Mouse (Mus musculus): ENCODE results near the gene Cep295nl. TPM values are rescaled to one million over a fixed set of nuclear protein-coding genes. Genes with fewer than 3 reads are reported as not detected.

Cep295nl gene
- polyA plus RNA-seq, 1 experiment from 2014 or later = 0.37 TPM

DNA sequence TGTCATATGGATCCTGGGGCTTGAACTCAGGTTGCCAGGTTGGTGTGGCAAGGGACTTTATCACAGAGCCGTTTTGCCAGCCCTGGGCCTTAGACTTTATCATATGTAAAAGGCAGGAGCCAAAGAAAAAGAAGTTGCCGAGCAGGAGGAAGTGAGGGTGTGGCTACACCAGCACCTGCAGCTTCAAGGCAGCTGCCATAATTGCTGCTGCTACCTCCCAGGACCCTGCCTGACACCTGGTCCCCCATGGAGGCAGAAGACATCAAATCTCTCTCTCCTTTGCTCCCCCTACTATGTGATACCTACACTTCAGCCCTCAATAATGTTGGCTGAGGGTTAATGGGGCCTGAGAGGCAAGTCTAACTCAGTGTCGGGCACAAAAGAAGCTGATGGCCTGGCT, 6.1 kb upstream of the Cep295nl start:
- Histone ChIP-seq H3K27me3 (ENCODE audit: control insufficient read depth, insufficient read depth, low read length) (no peaks in the 10 kb centered on the region), H3K27ac (ENCODE audit: low read depth, low read length) (no peak overlapping the region), H3K4me2 (replicated peaks; ENCODE audit: low read depth, low read length) (no peak overlapping the region), H3K4me1 (replicated peaks; ENCODE audit: control insufficient read depth, insufficient read depth, low read length) (no peaks in the 10 kb centered on the region), H3K36me3 (ENCODE audit: control insufficient read depth, insufficient read depth, low read length) (no peaks in the 10 kb centered on the region), H3K4me3 (ENCODE audit: low read depth, low read length) (no peak overlapping the region), H3K9me3 (ENCODE audit: control insufficient read depth, low read length) (no peaks in the 10 kb centered on the region), H3K9ac (ENCODE audit: low read depth, low read length) (no peak overlapping the region)
- WGBS = 81% methylated on average over 3 of the region's 3 CpGs
- DNase-seq (ENCODE audit: low spot score) (no peak), ATAC-seq (ENCODE audit: low FRiP score) (no peak)

DNA sequence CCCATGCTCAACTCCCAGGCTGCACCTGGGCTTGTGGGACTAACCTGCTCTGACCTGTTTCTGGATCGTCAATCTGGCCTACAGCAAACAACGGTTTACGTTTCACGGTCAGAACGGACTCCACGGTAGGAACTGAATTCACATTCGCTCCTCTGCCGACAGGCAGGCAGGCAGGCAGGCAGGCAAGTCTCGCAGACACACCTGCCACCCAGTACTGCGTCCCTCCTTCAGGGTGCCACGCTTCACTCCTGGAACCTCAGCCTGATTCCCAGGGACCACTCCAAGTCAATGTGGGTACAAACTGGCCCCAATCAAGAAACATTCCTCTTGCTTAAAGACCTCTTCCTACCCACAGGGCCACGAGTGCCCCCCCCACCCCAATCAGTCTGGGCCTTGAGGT, 5.6 kb upstream of the Cep295nl start:
- DNase-seq (ENCODE audit: low spot score) = no peak
- ATAC-seq (ENCODE audit: low FRiP score) = no peak
- no peak overlapping the region for H3K27ac ChIP-seq (ENCODE audit: low read depth, low read length)
- H3K4me1 ChIP-seq (replicated peaks; ENCODE audit: control insufficient read depth, insufficient read depth, low read length) = no peaks in the 10 kb centered on the region
- no peaks in the 10 kb centered on the region for H3K9me3 ChIP-seq (ENCODE audit: control insufficient read depth, low read length)
- no peaks in the 10 kb centered on the region for H3K36me3 ChIP-seq (ENCODE audit: control insufficient read depth, insufficient read depth, low read length)
- H3K4me3 ChIP-seq (ENCODE audit: low read depth, low read length) = no peak overlapping the region
- 90% methylated on average over 12 of the region's 12 CpGs for WGBS
- no peak overlapping the region for H3K9ac ChIP-seq (ENCODE audit: low read depth, low read length)
- no peaks in the 10 kb centered on the region for H3K27me3 ChIP-seq (ENCODE audit: control insufficient read depth, insufficient read depth, low read length)
- H3K4me2 ChIP-seq (replicated peaks; ENCODE audit: low read depth, low read length) = no peak overlapping the region

DNA sequence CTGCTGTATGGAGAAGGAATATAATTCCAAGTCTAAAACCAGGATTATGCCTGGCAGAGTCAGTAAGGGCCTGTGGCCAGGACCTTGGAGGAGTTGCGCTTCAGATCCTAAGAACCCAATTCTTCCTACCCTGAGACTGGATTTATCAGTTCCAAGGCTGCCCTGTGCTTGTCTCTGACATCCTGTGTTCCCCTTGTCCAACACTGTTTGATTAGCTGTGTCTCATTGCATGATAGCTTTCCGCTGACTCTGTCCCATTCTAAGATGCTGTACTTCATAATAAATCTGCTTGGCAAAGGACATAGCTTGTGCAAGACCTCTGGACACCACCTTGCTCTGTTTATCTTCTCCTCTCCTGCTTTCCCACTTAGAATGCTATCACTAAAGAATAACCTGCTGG, 5.1 kb upstream of the Cep295nl start:
- Histone ChIP-seq H3K4me3 (ENCODE audit: low read depth, low read length) (no peak overlapping the region), H3K4me2 (replicated peaks; ENCODE audit: low read depth, low read length) (no peak overlapping the region), H3K27me3 (ENCODE audit: control insufficient read depth, insufficient read depth, low read length) (no peaks in the 10 kb centered on the region), H3K9me3 (ENCODE audit: control insufficient read depth, low read length) (no peaks in the 10 kb centered on the region), H3K36me3 (ENCODE audit: control insufficient read depth, insufficient read depth, low read length) (no peaks in the 10 kb centered on the region), H3K9ac (ENCODE audit: low read depth, low read length) (no peak overlapping the region), H3K4me1 (replicated peaks; ENCODE audit: control insufficient read depth, insufficient read depth, low read length) (peaks cover under 1% of the 10 kb centered on the region), H3K27ac (ENCODE audit: low read depth, low read length) (no peak overlapping the region)
- ATAC-seq (ENCODE audit: low FRiP score) (no peak), DNase-seq (ENCODE audit: low spot score) (no peak)
- WGBS = 95% methylated on average over 2 of the region's 2 CpGs

GRCm38 (mm10) chr11:118346395-118347096, 4.2 kb upstream of the Cep295nl start:
- H3K4me2 ChIP-seq (replicated peaks; ENCODE audit: low read depth, low read length) = no peak overlapping the region
- WGBS = 93% methylated on average over 8 of the region's 8 CpGs
- H3K4me3 ChIP-seq (ENCODE audit: low read depth, low read length) = no peak overlapping the region
- peaks cover 6% of the 10 kb centered on the region for H3K4me1 ChIP-seq (replicated peaks; ENCODE audit: control insufficient read depth, insufficient read depth, low read length)
- no peak overlapping the region for H3K9ac ChIP-seq (ENCODE audit: low read depth, low read length)
- H3K36me3 ChIP-seq (ENCODE audit: control insufficient read depth, insufficient read depth, low read length) = no peaks in the 10 kb centered on the region
- ATAC-seq (ENCODE audit: low FRiP score) = no peak
- no peaks in the 10 kb centered on the region for H3K9me3 ChIP-seq (ENCODE audit: control insufficient read depth, low read length)
- no peak for DNase-seq (ENCODE audit: low spot score)
- no peaks in the 10 kb centered on the region for H3K27me3 ChIP-seq (ENCODE audit: control insufficient read depth, insufficient read depth, low read length)
- no peak overlapping the region for H3K27ac ChIP-seq (ENCODE audit: low read depth, low read length)

DNA sequence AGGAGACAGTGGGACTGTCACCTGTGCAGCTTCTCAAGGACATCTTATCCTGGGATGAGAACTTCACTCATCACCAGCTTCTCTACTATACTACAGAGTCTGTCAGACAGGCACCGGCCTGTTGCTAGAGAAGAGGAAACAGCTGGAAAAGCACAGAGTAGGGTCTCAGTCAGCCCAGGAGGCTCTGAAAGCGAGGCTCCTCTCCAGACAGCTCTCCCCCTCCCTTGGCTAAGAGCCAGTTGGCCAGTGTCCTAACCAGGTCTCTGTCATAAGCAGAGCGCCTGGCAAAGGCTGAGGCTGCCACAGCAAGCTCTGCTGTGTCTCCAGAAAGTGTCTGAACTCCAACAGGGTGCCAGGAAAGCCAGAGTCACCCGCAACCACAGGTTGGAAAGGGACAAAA, 3.4 kb upstream of the Cep295nl start:
- H3K9ac ChIP-seq (ENCODE audit: low read depth, low read length) = no peak overlapping the region
- H3K27me3 ChIP-seq (ENCODE audit: control insufficient read depth, insufficient read depth, low read length) = no peaks in the 10 kb centered on the region
- H3K4me2 ChIP-seq (replicated peaks; ENCODE audit: low read depth, low read length) = no peak overlapping the region
- DNase-seq (ENCODE audit: low spot score) = no peak
- no peaks in the 10 kb centered on the region for H3K9me3 ChIP-seq (ENCODE audit: control insufficient read depth, low read length)
- no peak for ATAC-seq (ENCODE audit: low FRiP score)
- H3K36me3 ChIP-seq (ENCODE audit: control insufficient read depth, insufficient read depth, low read length) = no peaks in the 10 kb centered on the region
- H3K4me1 ChIP-seq (replicated peaks; ENCODE audit: control insufficient read depth, insufficient read depth, low read length) = peaks cover 6% of the 10 kb centered on the region
- H3K27ac ChIP-seq (ENCODE audit: low read depth, low read length) = no peak overlapping the region
- no peak overlapping the region for H3K4me3 ChIP-seq (ENCODE audit: low read depth, low read length)
- WGBS = 80% methylated on average over 4 of the region's 4 CpGs

- H3K36me3 ChIP-seq (ENCODE audit: control insufficient read depth, insufficient read depth, low read length) = no peaks in the 10 kb centered on the region
- H3K9ac ChIP-seq (ENCODE audit: low read depth, low read length) = no peak overlapping the region
- H3K9me3 ChIP-seq (ENCODE audit: control insufficient read depth, low read length) = no peaks in the 10 kb centered on the region
- ATAC-seq (ENCODE audit: low FRiP score) (no peak), DNase-seq (ENCODE audit: low spot score) (no peak)
- no peak overlapping the region for H3K4me2 ChIP-seq (replicated peaks; ENCODE audit: low read depth, low read length)
- peaks cover 6% of the 10 kb centered on the region for H3K4me1 ChIP-seq (replicated peaks; ENCODE audit: control insufficient read depth, insufficient read depth, low read length)
- H3K4me3 ChIP-seq (ENCODE audit: low read depth, low read length) = no peak overlapping the region
- H3K27me3 ChIP-seq (ENCODE audit: control insufficient read depth, insufficient read depth, low read length) = no peaks in the 10 kb centered on the region
- no peak overlapping the region for H3K27ac ChIP-seq (ENCODE audit: low read depth, low read length)
- 68% methylated on average over 2 of the region's 2 CpGs for WGBS
Measured at GRCm38 (mm10) chr11:118343629-118344028, 1.3 kb upstream of the Cep295nl start.

DNA sequence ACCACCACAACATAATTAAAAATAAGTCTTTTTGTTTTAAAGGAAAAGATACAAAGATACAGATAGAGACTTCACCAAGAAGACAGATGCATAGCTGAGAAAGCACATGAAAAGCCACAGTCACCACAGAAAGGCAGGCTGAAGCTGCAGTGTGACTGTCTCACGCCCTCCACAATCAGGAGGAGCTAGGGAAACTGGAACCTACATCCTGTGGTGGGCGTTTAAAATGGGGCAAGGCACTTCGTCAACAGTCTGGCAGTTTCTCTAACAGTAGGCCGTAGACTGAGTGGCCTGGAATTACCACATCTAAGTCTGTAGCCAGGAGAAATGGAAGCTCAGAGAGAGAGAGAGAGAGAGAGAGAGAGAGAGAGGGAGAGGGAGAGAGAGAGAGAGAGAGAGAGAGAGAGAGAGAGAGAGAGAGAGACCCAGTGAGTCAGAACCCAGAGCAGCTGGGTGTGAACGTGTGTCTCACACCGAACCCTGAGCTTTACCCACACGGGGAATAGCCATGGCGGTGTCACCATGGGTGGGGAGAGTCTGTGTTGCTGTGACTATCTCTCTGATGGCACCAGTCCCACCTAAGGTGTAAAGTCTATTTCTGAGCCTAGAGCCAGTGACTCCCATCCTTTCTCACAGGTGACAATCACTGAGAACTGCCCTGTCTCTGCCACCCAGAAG, 4.7 kb downstream of the Cep295nl start:
- Histone ChIP-seq H3K4me3 (ENCODE audit: low read depth, low read length) (no peak overlapping the region), H3K4me1 (replicated peaks; ENCODE audit: control insufficient read depth, insufficient read depth, low read length) (peaks cover 6% of the 10 kb centered on the region), H3K4me2 (replicated peaks; ENCODE audit: low read depth, low read length) (no peak overlapping the region), H3K36me3 (ENCODE audit: control insufficient read depth, insufficient read depth, low read length) (no peaks in the 10 kb centered on the region; the same call in 1 of the 2 replicates), H3K9ac (ENCODE audit: low read depth, low read length) (no peak overlapping the region), H3K27me3 (ENCODE audit: control insufficient read depth, insufficient read depth, low read length) (no peaks in the 10 kb centered on the region), H3K27ac (ENCODE audit: low read depth, low read length) (no peak overlapping the region), H3K9me3 (ENCODE audit: control insufficient read depth, low read length) (no peaks in the 10 kb centered on the region)
- ATAC-seq (ENCODE audit: low FRiP score) (no peak), DNase-seq (ENCODE audit: low spot score) (no peak)
- WGBS = 91% methylated on average over 8 of the region's 8 CpGs

- Histone ChIP-seq H3K9me3 (ENCODE audit: control insufficient read depth, low read length) (no peaks in the 10 kb centered on the region), H3K36me3 (ENCODE audit: control insufficient read depth, insufficient read depth, low read length) (no peaks in the 10 kb centered on the region; the same call in 1 of the 2 replicates), H3K27me3 (ENCODE audit: control insufficient read depth, insufficient read depth, low read length) (no peaks in the 10 kb centered on the region), H3K4me3 (ENCODE audit: low read depth, low read length) (no peak overlapping the region), H3K4me1 (replicated peaks; ENCODE audit: control insufficient read depth, insufficient read depth, low read length) (no peaks in the 10 kb centered on the region), H3K27ac (ENCODE audit: low read depth, low read length) (no peak overlapping the region), H3K4me2 (replicated peaks; ENCODE audit: low read depth, low read length) (no peak overlapping the region), H3K9ac (ENCODE audit: low read depth, low read length) (no peak overlapping the region)
- WGBS = 93% methylated on average over 17 of the region's 17 CpGs
- DNase-seq (ENCODE audit: low spot score) = no peak
- ATAC-seq (ENCODE audit: low FRiP score) = no peak
Measured at GRCm38 (mm10) chr11:118333431-118333830, 8.9 kb downstream of the Cep295nl start.

GRCm38 (mm10) chr11:118332376-118332775, 9.9 kb downstream of the Cep295nl start:
- no peaks in the 10 kb centered on the region for H3K4me1 ChIP-seq (replicated peaks; ENCODE audit: control insufficient read depth, insufficient read depth, low read length)
- DNase-seq (ENCODE audit: low spot score) (no peak), ATAC-seq (ENCODE audit: low FRiP score) (no peak)
- H3K4me2 ChIP-seq (replicated peaks; ENCODE audit: low read depth, low read length) = no peak overlapping the region
- no peak overlapping the region for H3K27ac ChIP-seq (ENCODE audit: low read depth, low read length)
- H3K36me3 ChIP-seq (ENCODE audit: control insufficient read depth, insufficient read depth, low read length) = no peaks in the 10 kb centered on the region; the same call in 1 of the 2 replicates
- H3K27me3 ChIP-seq (ENCODE audit: control insufficient read depth, insufficient read depth, low read length) = no peaks in the 10 kb centered on the region
- no peak overlapping the region for H3K4me3 ChIP-seq (ENCODE audit: low read depth, low read length)
- no peak overlapping the region for H3K9ac ChIP-seq (ENCODE audit: low read depth, low read length)
- 91% methylated on average over 11 of the region's 11 CpGs for WGBS
- no peaks in the 10 kb centered on the region for H3K9me3 ChIP-seq (ENCODE audit: control insufficient read depth, low read length)

Data from hindbrain, embryonic 11.5 days (tissue).